Mouse (Mus musculus) naive thymus-derived CD4-positive, alpha-beta T cell, adult 2 months (primary cell): Measurements from ENCODE around the gene Stx18.
A peak's percentile ranks its signal among the peaks of the same experiment; 100 is the strongest.

ENCODE experiments used
- DNase-seq: peaks from one replicate; pipeline ENCODE4 v3.0.0-alpha.2; 2011; ENCODE audit warnings: low read depth

The Stx18 gene

GRCm38 (mm10) chr5:38080472-38080871 is 41.9 kb downstream of the Stx18 start:
- no peak for DNase-seq

DNA sequence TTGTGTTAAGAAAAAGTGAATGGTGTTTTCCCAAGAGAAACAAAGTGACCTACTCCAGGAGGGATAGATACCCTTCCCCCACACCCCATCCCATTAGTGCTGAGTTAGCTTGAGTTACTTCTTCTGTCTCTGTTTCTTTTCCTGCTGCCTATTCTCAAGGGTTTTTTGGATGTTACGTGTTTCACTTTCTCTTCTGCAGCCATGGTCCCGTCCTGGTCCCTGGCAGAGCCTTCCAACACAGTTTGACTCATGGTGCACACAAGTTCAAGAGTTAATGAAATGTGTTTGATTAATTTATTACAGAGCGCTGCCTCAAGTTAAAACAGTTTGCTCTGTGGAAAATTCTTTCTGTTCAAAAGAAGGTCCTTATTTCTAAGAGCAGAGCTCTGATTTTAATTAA is 44.0 kb downstream of the Stx18 start:
- no peak for DNase-seq

- no peak for DNase-seq
Observed at GRCm38 (mm10) chr5:38083362-38083761, 44.8 kb downstream of the Stx18 start.

DNA sequence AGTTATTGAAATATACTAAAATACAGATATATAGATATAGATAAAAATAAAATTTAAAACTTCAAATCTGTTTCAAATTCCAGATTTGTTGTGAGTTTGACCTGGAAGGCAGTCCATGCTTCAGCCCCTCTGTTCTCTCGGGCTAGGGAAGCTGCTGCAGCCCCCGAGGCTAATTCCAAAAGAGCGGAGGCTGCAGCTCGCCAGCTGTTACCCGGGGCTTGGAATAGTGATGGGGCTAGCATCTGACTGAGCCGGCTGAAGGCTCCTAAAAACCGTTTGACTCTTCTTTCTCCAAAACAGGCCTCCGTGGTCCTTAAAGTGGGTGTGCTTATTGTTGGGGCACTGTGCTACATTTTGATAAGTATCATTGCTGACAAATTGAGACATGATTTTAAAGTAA is 46.1 kb downstream of the Stx18 start:
- no peak for DNase-seq

GRCm38 (mm10) chr5:38085561-38086392 is 47.2 kb downstream of the Stx18 start:
- peak; percentile 67 for DNase-seq

DNA sequence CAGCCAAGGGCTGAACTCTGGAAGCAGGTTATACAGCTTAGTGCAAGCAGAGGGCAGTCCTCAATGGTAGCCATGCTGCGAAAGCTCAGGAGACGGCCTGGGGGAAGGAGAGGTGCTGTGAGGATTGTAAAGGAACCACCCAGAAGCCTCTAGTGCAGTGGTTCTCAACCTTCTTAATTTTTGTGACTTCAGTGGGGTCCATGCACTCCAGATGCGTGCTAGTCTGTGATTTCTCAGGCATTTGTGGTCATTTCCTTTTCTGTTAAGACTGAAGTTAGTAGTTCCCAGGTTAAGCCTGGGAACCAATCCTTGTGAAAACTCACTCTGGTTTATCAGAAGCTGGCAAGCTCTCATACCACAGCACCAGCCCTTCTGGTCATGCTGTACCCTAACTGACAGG is 51.6 kb downstream of the Stx18 start:
- DNase-seq = no peak

- no peak for DNase-seq
Observed at GRCm38 (mm10) chr5:38090581-38090980, 52.0 kb downstream of the Stx18 start.

DNA sequence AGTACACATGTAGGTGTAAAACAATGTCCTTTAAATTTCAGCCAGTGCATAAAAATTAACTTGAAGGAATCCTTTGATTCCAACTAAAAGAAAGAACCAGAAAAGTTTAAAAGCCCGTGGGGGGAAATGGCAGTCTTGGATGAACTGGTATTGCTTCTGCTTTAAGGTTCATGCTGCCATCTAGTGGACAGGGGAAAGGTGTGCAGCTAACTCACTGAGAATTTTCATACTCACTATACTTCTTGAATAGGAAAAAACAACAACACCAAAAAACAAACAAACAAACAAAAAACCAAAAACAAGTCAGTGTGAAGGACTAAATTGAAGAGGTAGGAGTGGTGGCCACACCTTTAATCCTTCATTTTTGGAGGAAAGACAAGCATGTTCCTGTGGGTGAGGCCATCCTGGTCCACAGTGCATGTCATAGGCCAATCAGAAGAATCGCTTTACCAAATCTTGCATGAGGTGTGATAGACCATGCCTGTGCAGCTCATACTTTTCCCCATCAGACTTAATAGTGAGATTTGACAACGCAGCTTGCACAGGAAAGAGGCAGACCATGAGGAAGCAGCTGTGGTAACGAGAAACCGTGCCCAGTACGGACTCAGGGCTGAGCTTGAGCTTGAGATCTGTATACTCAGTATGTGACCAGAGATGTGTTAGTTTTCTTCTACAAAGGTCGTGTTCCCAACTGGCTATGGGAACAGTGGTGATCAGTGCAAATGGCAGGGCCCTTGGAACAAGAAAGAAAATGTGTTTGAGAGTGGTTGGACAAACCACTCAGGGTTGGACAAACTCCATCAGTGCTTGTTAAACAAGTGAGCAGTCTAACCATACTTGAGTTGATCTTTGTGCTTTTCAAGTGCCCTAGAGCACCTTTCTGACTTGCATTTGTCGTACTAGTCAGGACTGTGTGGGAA is 52.8 kb downstream of the Stx18 start:
- peak; percentile 70 for DNase-seq

DNA sequence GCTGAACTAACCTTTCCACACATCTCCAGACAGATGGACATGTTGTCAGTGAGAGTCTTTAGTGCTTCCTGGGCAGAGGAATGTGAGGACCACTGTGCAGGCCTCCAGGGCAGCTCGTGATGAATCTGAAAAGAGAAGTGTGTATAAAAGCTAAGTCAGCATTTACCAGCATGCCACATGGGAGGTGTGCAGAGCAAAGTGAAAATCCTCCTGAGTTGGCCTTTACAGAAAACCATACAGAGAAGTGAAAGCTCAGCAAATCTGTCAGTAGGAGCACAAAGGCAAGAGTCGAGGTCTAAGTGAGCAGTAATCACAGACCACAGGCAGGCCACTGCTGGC is 53.4 kb downstream of the Stx18 start:
- DNase-seq = no peak

DNA sequence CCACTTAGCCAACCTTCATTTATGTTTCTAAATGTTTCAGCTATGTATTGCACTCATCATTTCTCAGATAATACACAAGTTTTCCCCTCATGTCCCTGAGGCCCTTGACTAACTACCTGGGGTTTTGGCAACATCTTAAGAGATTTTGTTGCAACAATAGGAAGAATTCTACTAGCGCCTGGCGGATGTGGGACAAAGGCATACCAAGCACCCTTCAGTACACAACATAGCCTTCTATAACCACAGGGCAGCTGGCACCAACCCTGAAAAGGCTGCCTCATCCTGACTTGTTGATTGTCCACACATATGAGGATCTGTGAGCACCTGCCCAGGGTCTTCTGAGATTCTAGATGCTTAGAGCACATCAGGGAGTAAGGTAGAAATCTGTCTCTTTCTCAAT is 55.8 kb downstream of the Stx18 start:
- DNase-seq = no peak

DNA sequence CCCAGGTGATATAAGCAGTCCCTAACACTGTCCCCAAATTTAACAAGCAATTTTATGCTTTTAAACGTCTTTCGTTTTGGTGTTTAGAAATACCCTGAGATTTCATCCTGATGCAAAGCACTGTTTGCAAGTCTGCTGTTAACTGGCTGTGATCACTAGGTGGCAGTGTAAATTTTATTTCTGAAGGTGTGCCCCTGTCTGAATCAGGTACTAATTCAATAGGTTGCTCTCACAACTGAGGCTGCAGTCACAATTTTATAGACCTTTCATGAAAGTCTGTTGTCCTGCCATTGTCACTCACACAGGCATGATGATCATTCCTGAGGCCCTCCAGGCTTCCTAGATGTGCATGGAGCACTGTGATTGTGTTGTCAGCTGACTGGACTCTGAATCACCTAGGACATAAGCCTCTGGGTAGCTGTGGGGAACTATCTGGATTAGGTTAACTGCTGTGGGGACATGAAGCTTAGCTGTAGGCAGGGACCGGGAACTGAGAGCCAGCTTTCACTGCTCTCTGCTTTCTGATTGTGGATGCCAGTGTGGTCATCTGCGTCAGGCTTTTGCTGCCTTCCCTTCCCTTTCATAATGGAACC is 59.1 kb downstream of the Stx18 start:
- DNase-seq = no peak

DNA sequence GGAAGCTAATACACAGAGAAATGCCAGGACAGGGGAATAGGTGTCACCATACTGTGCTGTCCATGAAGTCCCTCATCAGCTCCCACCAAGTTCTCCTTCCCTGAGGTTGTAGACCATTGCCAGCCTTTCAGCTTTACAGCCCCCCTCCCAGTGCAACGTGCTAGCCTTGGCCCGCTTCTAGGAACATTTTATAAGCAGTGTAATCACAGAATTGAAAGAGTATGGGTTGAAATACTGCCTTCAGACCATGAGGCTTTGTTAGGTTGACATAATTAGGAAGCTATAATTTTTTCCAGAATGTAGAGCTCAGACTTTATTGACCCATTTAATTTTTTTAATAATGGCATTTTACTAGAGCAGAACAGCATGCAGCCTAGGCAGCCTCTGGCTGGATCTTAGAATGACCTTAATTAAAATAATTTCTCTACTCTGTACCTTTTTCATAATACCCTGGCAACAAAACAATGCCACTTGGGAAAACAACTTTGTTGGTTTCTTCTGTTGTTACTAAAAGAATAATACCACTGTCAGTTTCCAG is 60.7 kb downstream of the Stx18 start:
- DNase-seq = no peak

DNA sequence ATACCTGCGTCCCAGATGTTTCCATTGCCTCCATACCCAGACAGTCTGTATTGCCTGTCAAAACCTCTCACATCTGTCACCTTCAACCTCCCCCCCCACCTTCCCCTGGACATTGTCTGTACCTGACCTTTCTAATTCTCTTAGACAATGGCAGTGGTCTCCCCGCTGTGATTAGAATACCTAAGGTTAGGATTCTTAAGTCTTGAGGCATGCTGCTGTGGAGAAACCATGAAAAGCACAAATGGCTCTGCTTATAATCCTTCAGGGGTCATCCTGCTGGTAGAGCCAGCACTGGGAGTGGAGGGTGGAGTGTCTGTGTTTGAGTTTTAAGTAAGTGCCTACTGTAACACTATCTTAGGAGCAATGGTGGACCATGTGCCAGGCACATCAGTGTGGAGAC is 64.4 kb downstream of the Stx18 start:
- DNase-seq = no peak

DNA sequence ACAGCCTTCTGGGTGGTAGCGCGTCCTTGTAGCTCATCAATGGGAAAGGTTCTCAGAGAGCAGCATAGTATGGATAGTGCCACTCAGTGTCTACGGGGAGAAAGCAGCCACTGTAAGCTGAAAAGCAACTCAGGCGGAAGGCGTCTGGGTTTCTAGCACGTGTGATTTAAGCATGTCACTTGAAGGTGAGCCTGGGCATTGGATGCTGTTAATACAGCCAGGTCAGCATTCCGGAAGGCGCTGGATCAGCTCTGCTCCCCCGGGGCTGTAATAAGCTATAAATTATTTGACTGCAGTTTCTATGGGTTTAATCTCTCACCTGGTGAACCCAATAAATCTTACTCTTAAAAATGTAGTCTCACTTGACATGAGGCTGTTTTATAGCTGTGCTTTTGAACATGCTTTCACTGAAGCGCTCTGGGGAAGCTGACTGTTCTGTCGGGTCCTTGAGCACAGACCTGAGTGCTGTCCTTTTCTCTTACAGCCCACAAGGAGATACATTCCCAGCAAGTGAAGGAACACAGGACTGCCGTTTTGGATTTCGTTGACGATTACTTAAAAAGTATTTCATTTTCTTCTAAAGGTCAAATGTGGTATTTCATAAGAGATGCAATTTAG is 67.6 kb downstream of the Stx18 start:
- no peak for DNase-seq

DNA sequence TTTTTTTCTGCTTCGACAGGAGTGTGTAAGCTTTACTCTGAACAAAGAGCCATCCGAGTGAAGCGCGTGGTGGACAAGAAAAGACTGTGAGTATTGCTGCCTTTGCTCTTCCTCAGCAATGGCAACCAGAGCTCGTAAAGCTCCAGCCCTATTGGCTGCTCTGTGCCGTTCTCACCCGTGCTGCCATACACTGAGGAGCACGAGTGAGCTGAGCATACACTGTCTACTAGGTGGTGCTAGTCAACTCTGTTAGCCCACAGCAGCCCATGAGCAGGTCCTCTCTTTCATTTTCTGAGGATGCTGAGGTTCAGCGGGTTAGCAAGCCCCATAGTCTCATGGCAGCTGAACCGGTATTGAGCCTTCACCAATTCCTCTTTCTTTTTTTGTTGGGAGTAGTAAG is 68.3 kb downstream of the Stx18 start:
- DNase-seq = no peak

GRCm38 (mm10) chr5:38114526-38114925 is 76.0 kb downstream of the Stx18 start:
- DNase-seq = no peak

DNA sequence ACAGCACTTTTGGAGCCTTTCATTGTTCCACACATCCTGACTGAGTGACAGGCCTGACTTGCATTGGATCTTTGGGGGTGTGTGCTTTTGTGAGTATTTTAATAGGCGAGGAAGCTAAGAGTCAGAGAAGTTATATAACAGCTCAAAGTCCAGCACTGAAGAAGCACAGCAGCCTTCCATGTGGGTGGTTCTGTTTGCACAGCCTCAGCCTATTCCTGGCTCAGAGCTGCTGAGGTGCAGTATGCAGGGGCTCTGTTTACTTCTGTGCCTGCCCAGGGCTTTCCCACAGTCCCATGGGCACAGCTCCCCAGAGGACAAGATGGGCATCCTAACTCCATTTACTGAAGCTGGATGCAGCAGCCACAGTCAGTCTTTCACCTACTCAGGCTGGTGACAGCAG is 78.5 kb downstream of the Stx18 start:
- DNase-seq = no peak

DNA sequence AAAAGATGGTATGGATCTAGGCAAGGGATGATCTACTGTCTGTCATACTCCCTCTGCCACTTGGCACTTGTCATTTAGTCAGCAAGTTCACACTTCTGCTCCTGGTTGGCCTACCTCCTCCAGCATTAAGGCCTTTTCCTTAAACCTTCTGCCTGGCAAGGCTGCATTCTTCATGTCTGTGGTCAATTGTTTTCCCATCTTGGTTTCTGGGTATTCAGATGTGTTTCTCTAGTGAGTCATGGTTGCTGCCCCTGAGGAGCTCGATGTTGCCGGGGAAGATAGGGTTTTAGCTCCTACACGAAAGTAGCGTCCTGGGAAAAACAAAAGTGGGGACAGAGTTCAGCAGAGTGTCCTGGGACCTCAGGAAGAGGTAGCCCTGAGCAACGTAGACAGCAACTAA is 80.7 kb downstream of the Stx18 start:
- no peak for DNase-seq

- no peak for DNase-seq
Observed at GRCm38 (mm10) chr5:38121699-38122098, 83.2 kb downstream of the Stx18 start.

DNA sequence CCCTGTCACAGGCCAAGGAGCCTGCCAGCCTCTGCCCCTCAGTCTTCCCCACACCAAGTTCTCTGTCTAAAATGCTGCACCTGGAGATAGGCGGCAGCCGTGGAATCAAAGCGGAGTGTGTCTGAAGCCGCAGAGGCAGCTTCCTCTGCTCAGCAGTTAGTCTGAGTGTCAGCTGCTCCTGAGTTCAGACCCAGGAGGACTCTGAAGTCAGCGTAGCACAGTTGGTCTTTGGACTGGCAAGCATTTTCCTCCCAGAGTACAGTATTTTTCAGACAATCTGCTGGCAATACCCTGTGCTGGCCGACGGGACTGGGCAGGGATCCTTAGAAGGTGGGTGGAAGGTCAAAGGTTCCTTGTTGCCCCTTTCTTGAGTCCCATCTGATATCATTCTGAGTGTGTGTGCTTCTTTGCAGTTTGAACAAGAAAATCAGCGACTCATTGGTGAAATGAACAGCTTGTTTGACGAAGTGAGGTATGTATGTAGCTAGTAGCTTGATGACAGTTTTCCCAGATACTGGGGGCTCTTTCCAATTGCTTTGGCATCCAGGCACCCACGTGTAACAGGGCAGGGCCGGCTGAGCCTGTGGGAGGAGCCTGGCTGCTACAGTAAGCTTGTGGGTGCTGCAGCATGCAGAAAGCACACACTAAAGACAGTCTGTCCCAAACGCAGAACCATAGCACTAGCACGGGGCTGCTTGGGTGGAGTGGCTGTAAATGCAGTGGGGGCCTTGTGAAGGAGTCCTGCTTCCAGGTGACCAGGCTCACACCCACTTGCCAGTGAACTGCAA is 88.2 kb downstream of the Stx18 start:
- no peak for DNase-seq

DNA sequence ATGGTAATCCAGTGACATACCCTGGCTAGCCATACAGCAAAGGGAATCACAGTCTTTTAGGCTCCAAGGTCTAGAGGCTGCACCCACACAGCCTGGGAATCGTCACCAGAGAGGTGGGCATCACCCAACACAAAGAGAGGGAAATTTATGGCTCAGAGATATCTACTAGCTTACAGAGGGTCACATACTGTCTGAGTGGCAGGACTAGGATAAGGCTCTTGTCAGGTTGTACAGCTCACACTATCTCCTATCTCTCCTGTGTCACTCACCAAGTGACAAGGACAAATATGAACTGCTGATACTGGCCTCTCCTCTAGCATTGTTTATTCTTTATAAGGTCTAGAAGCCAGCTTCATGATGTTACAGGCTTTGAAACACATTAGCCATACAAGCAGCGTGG is 90.8 kb downstream of the Stx18 start:
- DNase-seq = no peak
